Mouse (Mus musculus): ENCODE measurements around the gene Trio.

- TF ChIP-seq POLR2A (IDR thresholded peaks at IDR 0.05; ENCODE audit: borderline replicate concordance, control insufficient read depth, low read depth, low read length): no peak
- no peak for TF ChIP-seq CTCF (IDR thresholded peaks at IDR 0.05; ENCODE audit: control insufficient read depth, insufficient read depth, low read length)
Measured at GRCm38 (mm10) chr15:27920751-27921150, 104.9 kb downstream of the Trio start.
